Mouse (Mus musculus) liver, embryonic 14.5 days (tissue): ENCODE measurements around the gene Cenpl. TPM values are rescaled to one million over a fixed set of nuclear protein-coding genes. Genes with fewer than 3 reads are reported as not detected.

Source experiments
- ATAC-seq: fragments of 200-750 bp; cut with Nextera tagmentation; 2 replicates; pipeline ENCODE4 v1.8.0; 2017; ENCODE audit warnings: moderate number of reproducible peaks, mild to moderate bottlenecking, moderate library complexity; ENCODE audit not compliant: insufficient read depth
- DNase-seq, 3 experiments: peaks; one replicate each; pipeline ENCODE4 v3.0.0-alpha.2; 2012 to 2013; ENCODE audit warnings: low read depth in 3 of 3, low spot score in 3 of 3
- H3K27ac ChIP-seq: fragments of 300-500 bp; sonication (generic); 2 replicates; pipeline ENCODE4 v1.5.1; 2014; ENCODE audit warnings: moderate library complexity, mild to moderate bottlenecking, control low read depth, inconsistent platforms
- H3K27me3 ChIP-seq: fragments of 300-500 bp; sonication (generic); 2 replicates; pipeline ENCODE4 v1.6.1; 2014; ENCODE audit warnings: mild to moderate bottlenecking, low read length, moderate library complexity; ENCODE audit not compliant: control insufficient read depth, insufficient read depth
- H3K36me3 ChIP-seq: fragments of 300-500 bp; sonication (generic); replicated peaks from 2 replicates; pipeline ENCODE4 v1.6.1; 2014; ENCODE audit warnings: low read depth; ENCODE audit not compliant: control insufficient read depth, insufficient read depth
- H3K4me1 ChIP-seq, 2 experiments: fragments of 200-500 bp in 1 of 2; fragments of 300-500 bp in 1 of 2; sonication (generic) in 1 of 2; replicated peaks; 2 replicates each; pipeline ENCODE4 v1.6.1; 2012 to 2014; ENCODE audit warnings: antibody characterized with exemption in 1 of 2, inconsistent platforms in 1 of 2, low read length in 1 of 2; ENCODE audit not compliant: control insufficient read depth in 2 of 2, insufficient read depth in 2 of 2
- H3K4me2 ChIP-seq: fragments of 300-500 bp; sonication (generic); 2 replicates; pipeline ENCODE4 v1.6.1; 2014; ENCODE audit warnings: low read depth, mild to moderate bottlenecking, control low read depth, moderate library complexity
- H3K4me3 ChIP-seq, 2 experiments: fragments of 200-500 bp in 1 of 2; fragments of 300-500 bp in 1 of 2; sonication (generic) in 1 of 2; 2 replicates each; pipeline ENCODE4 v1.5.1; 2012 to 2014; ENCODE audit warnings: low read depth in 2 of 2, low read length in 2 of 2, mild to moderate bottlenecking in 2 of 2, control low read depth in 1 of 2, inconsistent platforms in 1 of 2, moderate library complexity in 1 of 2; ENCODE audit not compliant: insufficient read depth in 1 of 2
- H3K9ac ChIP-seq: fragments of 300-500 bp; sonication (generic); replicated peaks from 2 replicates; pipeline ENCODE4 v1.6.1; 2014; ENCODE audit warnings: mild to moderate bottlenecking, control low read depth, moderate library complexity
- H3K9me3 ChIP-seq: fragments of 300-500 bp; sonication (generic); 2 replicates; pipeline ENCODE4 v1.6.1; 2016; ENCODE audit warnings: low read length, mixed read lengths; ENCODE audit not compliant: control insufficient read depth
- CTCF ChIP-seq: IDR thresholded peaks from 2 replicates; pipeline ENCODE4 v1.5.1; 2016; ENCODE audit warnings: antibody characterized with exemption, low read depth, control low read depth
- EP300 ChIP-seq: IDR thresholded peaks from 2 replicates; pipeline ENCODE4 v1.6.1; 2016; ENCODE audit warnings: antibody characterized with exemption, low read depth
- WGBS: fragments of 180-500 bp; shearing (Covaris S2); extraction: QIAGEN DNeasy Blood & Tissue Kit; methylation state at CpG from one replicate; pipeline ENCODE4 v1.1.7; 2014; ENCODE audit not compliant: insufficient replicate concordance; 5-methylcytosine and 5-hydroxymethylcytosine counted together
- polyA plus RNA-seq, 2 experiments: library from polyadenylated mRNA; depleted of rRNA in 1 of 2; stranded (reverse) in 1 of 2; unstranded in 1 of 2; fragments of >200 nt; fragmentation: Nextera tagmentation in 1 of 2; extraction: Ambion mirVana in 1 of 2; gene quantifications; 2 replicates each; pipeline versions ENCODE4 v1.2.1 to v1.2.3; 2012 to 2014

Gene Cenpl
- polyA plus RNA-seq, 2 experiments, result 14.5 to 36.5 TPM

GRCm38 (mm10) chr1:161077243-161077642, 6.7 kb downstream of the Cenpl start:
- 94% methylated on average over 3 of the region's 3 CpGs for WGBS
- DNase-seq, result no peak
- H3K36me3 ChIP-seq, result peaks cover 59% of the 10 kb centered on the region
- H3K4me2 ChIP-seq, result no peak overlapping the region
- H3K4me1 ChIP-seq, result peaks cover 11 to 20% of the 10 kb centered on the region in 2 experiments
- H3K9ac ChIP-seq, result no peak overlapping the region
- H3K27me3 ChIP-seq, result no peaks in the 10 kb centered on the region
- no peak for TF ChIP-seq EP300
- TF ChIP-seq CTCF, result no peak
- H3K9me3 ChIP-seq, result no peaks in the 10 kb centered on the region
- H3K4me3 ChIP-seq, result no peak overlapping the region
- H3K27ac ChIP-seq, result no peak overlapping the region
- ATAC-seq, result no peak

DNA sequence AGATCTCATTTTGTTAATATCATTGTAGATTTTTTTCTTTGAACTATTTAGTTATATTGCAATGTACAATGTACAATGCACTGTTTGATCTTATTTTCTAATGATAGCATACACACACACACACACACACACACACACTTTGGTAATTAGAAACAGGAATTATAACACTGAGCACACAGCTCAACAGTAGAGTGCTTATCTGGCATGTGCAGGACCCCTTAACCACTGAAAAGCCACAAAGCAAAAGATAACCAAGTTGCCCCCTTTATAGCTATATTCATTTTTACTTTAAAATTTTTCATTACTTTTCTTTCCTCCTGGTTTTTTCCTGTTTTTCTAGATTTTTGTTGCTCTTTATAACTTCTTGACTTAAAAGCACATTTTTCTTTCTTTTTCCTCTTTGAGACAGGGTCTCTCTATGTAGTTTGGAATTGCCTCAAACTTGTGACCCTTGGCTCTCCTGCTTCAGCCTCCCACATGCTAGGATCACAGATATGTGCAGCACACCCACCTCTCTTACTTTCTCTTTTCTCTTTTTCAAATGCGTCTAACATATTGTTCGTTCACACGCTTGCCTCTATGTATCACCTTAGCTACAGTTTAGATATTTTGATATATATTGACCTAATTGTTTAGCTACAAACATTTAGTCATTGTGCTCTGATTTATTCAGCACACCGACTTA, 29.4 kb downstream of the Cenpl start:
- Histone ChIP-seq H3K27ac (peak overlapping the region; percentile 30; the same call in 1 of the 2 replicates), H3K4me2 (peak overlapping the region; percentile 40), H3K4me1 (peaks cover 4 to 8% of the 10 kb centered on the region in 2 experiments; a peak in 2 of 4 replicates), H3K9me3 (no peaks in the 10 kb centered on the region), H3K36me3 (peaks cover 3% of the 10 kb centered on the region; the same call in 1 of the 2 replicates), H3K27me3 (no peaks in the 10 kb centered on the region), H3K9ac (peak overlapping the region; percentile 16; the same call in 1 of the 2 replicates), H3K4me3 (no peak overlapping the region)
- ATAC-seq (peak; percentile 89), DNase-seq (peak; percentile 24 to 46 (median 26))
- 12% methylated on average over 4 of the region's 4 CpGs for WGBS
- TF ChIP-seq EP300 (peak; percentile 71), CTCF (no peak)

- Histone ChIP-seq H3K4me1 (peaks cover 4 to 8% of the 10 kb centered on the region in 2 experiments; a peak in 2 of 4 replicates), H3K27me3 (no peaks in the 10 kb centered on the region), H3K36me3 (peaks cover 6% of the 10 kb centered on the region), H3K9ac (no peak overlapping the region), H3K27ac (no peak overlapping the region), H3K9me3 (no peaks in the 10 kb centered on the region), H3K4me3 (no peak overlapping the region), H3K4me2 (no peak overlapping the region)
- DNase-seq (no peak), ATAC-seq (no peak)
- TF ChIP-seq EP300, result no peak
- no peak for TF ChIP-seq CTCF
- 36% methylated on average over 1 of the region's 1 CpGs for WGBS
These were observed 33.3 kb downstream of the Cenpl start for GRCm38 (mm10) chr1:161103842-161104241.

DNA sequence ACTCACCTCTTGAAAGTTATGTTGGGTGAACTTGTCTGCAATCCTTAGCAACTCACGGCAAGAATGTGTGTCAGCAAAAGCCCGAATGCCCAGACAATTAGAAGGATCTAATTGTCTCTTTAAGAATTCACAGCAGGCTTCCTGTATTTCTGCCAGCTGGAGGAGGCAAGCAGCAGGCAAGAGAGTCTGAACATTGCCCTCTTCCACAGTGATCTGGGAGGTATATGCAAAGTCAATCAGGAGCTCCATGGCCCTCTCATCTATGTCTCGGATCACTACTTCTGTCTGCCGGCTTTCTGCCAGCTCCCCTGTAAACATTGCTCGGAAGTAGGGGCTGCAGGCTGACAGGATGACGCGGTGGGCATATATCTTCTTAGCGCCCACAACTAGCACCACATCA, 38.7 kb downstream of the Cenpl start:
- no peak overlapping the region for H3K9ac ChIP-seq
- H3K4me3 ChIP-seq, result no peak overlapping the region
- DNase-seq (no peak), ATAC-seq (no peak)
- no peaks in the 10 kb centered on the region for H3K4me1 ChIP-seq
- no peaks in the 10 kb centered on the region for H3K27me3 ChIP-seq
- no peak overlapping the region for H3K27ac ChIP-seq
- peaks cover 6% of the 10 kb centered on the region for H3K36me3 ChIP-seq
- WGBS, result 80% methylated on average over 8 of the region's 8 CpGs
- no peaks in the 10 kb centered on the region for H3K9me3 ChIP-seq
- TF ChIP-seq EP300 (no peak), CTCF (no peak)
- H3K4me2 ChIP-seq, result no peak overlapping the region

DNA sequence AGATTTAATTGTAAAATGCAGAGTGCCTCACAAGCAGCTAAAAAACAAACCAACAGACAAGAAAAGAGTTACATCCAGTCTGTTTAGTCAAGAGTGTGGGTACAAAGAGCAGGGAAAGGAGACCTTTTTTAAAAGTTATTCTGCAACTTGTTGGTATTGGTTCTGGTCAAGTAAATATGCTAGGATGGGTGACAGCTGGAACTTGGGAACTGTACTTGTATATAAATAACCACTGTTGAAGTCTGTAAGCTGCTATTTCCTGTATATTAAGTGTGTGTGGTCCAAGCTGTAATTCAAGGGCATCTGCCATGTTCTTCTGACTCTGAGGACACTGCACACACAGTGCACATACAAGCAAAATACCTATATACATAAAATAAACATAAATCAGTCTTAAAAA, 44.1 kb downstream of the Cenpl start:
- Histone ChIP-seq H3K4me3 (no peak overlapping the region), H3K27ac (no peak overlapping the region), H3K4me2 (no peak overlapping the region), H3K9ac (no peak overlapping the region), H3K27me3 (no peaks in the 10 kb centered on the region), H3K36me3 (no peaks in the 10 kb centered on the region), H3K9me3 (no peaks in the 10 kb centered on the region), H3K4me1 (no peaks in the 10 kb centered on the region; a peak in 1 of 4 replicates)
- TF ChIP-seq CTCF (no peak), EP300 (no peak)
- ATAC-seq (no peak), DNase-seq (no peak)
